Mouse (Mus musculus) heart, embryonic 11.5 days (tissue): Measurements from ENCODE around the gene Igtp. TPM values are rescaled to one million over a fixed set of nuclear protein-coding genes. Genes with fewer than 3 reads are reported as not detected.
"Not testable (repeated sequence)": the region's sequence is repeated elsewhere in the genome, so short reads cannot be mapped to it uniquely, and the experiment has no call there.

ENCODE experiments used
- ATAC-seq: fragments of 200-750 bp; cut with Nextera tagmentation; replicated peaks from 2 replicates; pipeline ENCODE4 v1.8.0; 2017; ENCODE audit warnings: moderate library complexity; ENCODE audit not compliant: insufficient number of reproducible peaks, low FRiP score, low TSS enrichment
- H3K27ac ChIP-seq: fragments of 300-500 bp; sonication (generic); 2 replicates; pipeline ENCODE4 v1.5.1; 2014; ENCODE audit warnings: mild to moderate bottlenecking, low read depth, low read length
- H3K27me3 ChIP-seq: fragments of 300-500 bp; sonication (generic); 2 replicates; pipeline ENCODE4 v1.6.1; 2014; ENCODE audit warnings: mild to moderate bottlenecking, low read length, mixed read lengths; ENCODE audit not compliant: control insufficient read depth, insufficient read depth
- H3K36me3 ChIP-seq: fragments of 300-500 bp; sonication (generic); 2 replicates; pipeline ENCODE4 v1.6.1; 2014; ENCODE audit warnings: mild to moderate bottlenecking, low read length, moderate library complexity, mixed read lengths; ENCODE audit not compliant: control insufficient read depth, insufficient read depth
- H3K4me1 ChIP-seq: fragments of 300-500 bp; sonication (generic); 2 replicates; pipeline ENCODE4 v1.6.1; 2014; ENCODE audit warnings: low read length; ENCODE audit not compliant: control insufficient read depth, insufficient read depth
- H3K4me2 ChIP-seq: fragments of 300-500 bp; sonication (generic); 2 replicates; pipeline ENCODE4 v1.6.1; 2014; ENCODE audit warnings: mild to moderate bottlenecking, moderate library complexity
- H3K4me3 ChIP-seq: fragments of 300-500 bp; sonication (generic); 2 replicates; pipeline ENCODE4 v1.5.1; 2014; ENCODE audit warnings: low read depth, low read length
- H3K9ac ChIP-seq: fragments of 300-500 bp; sonication (generic); 2 replicates; pipeline ENCODE4 v1.6.1; 2014; ENCODE audit warnings: mild to moderate bottlenecking, low read depth, low read length, moderate library complexity
- H3K9me3 ChIP-seq: fragments of 300-500 bp; sonication (generic); replicated peaks from 2 replicates; pipeline ENCODE4 v1.6.1; 2016; ENCODE audit warnings: low read length; ENCODE audit not compliant: control insufficient read depth
- WGBS: fragments of 180-500 bp; shearing (Covaris S2); extraction: QIAGEN DNeasy Blood & Tissue Kit; methylation state at CpG from one replicate; pipeline ENCODE4 v1.1.7; 2014; ENCODE audit not compliant: insufficient replicate concordance; 5-methylcytosine and 5-hydroxymethylcytosine counted together
- polyA plus RNA-seq: library from polyadenylated mRNA; unstranded; fragments of >200 nt; fragmentation: Nextera tagmentation; extraction: Ambion mirVana; gene quantifications from 2 replicates; pipeline ENCODE4 v1.2.1, GENCODE M21; 2014

The Igtp gene
- polyA plus RNA-seq, 1 experiment from 2014 or later = 5.3 TPM

DNA sequence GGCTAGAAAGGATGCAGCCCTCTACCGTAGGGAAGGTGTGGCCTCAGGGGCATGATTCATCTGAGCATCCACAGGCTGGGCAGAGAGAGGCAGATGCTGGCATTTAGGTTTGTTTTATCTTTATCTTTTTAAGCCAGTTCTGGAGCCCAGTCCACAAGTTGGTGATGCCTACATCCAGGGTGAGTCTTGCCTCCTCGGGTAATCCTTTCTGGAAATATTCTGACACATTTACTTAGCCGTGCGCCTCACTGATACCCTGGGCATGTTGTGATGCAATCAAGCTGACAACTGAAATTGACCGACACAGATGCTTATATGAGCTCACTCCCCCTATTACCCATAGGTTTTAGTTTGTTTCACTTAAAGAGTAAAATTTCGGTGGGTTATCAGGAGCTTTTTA is 17.5 kb downstream of the Igtp start:
- 83% methylated on average over 6 of the region's 6 CpGs for whole genome bisulfite sequencing

DNA sequence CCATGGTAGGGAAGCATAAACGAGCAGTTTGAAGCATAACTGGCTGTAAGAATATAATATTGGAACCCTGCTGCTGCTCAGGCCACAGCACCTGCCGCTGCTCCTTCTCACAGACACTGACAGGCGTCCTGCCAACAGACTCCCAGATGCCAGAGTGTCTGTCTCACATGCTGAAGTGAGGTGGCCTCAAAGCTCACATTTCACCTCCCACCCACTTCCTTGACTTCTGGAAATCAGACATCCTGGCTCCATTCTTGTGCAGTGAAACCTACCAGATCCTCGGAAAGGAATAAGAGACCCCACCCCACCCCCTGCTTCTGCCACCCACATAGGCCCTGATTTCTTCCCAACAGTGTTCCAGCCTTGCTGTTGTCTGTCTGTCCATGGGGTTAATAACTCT is 24.4 kb downstream of the Igtp start:
- ATAC-seq = no peak
- peaks cover 11% of the 10 kb centered on the region for H3K4me1 ChIP-seq
- H3K36me3 ChIP-seq = no peaks in the 10 kb centered on the region
- H3K4me3 ChIP-seq = no peak overlapping the region
- H3K27ac ChIP-seq = 0 out of 2 replicates have a peak overlapping the region, but pooled peaks have one; percentile 29
- whole genome bisulfite sequencing = 29% methylated on average over 4 of the region's 4 CpGs
- H3K27me3 ChIP-seq = no peaks in the 10 kb centered on the region
- no peak overlapping the region for H3K4me2 ChIP-seq
- H3K9me3 ChIP-seq = no peaks in the 10 kb centered on the region
- no peak overlapping the region for H3K9ac ChIP-seq

More for the DNA sequence above, 17.5 kb downstream of the Igtp start:
- Histone ChIP-seq H3K4me2 (no peak overlapping the region), H3K27ac (no peak overlapping the region), H3K9ac (no peak overlapping the region), H3K36me3 (no peaks in the 10 kb centered on the region), H3K9me3 (no peaks in the 10 kb centered on the region), H3K27me3 (no peaks in the 10 kb centered on the region), H3K4me1 (0 out of 2 replicates have a peak, but pooled peaks cover 6% of the 10 kb centered on the region), H3K4me3 (no peak overlapping the region)
- ATAC-seq = no peak

DNA sequence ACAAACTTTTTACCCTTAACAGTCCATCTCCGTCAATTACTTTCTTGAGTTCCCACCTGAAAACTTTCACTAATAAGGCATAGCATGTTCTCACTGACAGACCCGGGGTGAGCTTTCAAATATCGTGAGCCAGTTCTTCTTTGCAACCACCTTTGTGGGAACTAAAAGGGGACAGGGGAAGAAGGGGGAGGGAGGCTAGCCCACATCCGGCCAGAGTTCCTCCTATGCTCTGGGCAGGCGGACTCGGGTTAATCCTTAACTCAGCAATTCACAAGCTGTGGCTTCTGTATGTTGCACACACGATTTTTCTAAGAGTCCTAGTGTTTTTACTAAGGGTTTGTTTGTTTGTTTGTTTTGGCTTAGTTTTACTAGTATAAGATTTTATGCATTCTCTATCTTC is 25.0 kb downstream of the Igtp start:
- H3K9ac ChIP-seq = no peak overlapping the region
- ATAC-seq = no peak
- no peaks in the 10 kb centered on the region for H3K36me3 ChIP-seq

DNA sequence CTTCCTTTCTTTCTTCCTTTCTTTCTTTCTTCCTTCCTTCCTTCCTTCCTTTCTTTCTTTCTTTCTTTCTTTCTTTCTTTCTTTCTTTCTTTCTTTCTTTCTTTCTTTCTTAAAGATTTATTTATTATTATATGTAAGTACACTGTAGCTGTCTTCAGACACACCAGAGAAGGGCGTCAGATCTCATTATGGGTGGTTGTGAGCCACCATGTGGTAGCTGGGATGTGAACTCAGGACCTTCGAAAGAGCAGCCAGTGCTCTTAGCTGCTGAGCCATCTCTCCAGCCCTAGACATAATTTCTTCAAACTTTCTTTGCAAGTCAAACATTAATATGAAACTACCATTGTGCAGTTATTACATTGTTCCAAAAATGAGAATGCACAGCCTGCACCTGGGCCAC is 25.5 kb downstream of the Igtp start:
- H3K4me2 ChIP-seq, H3K27me3 ChIP-seq, H3K36me3 ChIP-seq, H3K4me3 ChIP-seq, ATAC-seq, H3K9me3 ChIP-seq, H3K27ac ChIP-seq, H3K9ac ChIP-seq: not testable (repeated sequence)
- 65% methylated on average over 2 of the region's 2 CpGs for WGBS
- H3K4me1 ChIP-seq = peaks cover 11% of the 10 kb centered on the region

More for the DNA sequence above, 25.0 kb downstream of the Igtp start:
- Histone ChIP-seq H3K4me2 (no peak overlapping the region), H3K4me3 (no peak overlapping the region), H3K4me1 (peaks cover 11% of the 10 kb centered on the region), H3K27ac (no peak overlapping the region), H3K27me3 (no peaks in the 10 kb centered on the region), H3K9me3 (no peaks in the 10 kb centered on the region)
- 47% methylated on average over 7 of the region's 7 CpGs for WGBS

DNA sequence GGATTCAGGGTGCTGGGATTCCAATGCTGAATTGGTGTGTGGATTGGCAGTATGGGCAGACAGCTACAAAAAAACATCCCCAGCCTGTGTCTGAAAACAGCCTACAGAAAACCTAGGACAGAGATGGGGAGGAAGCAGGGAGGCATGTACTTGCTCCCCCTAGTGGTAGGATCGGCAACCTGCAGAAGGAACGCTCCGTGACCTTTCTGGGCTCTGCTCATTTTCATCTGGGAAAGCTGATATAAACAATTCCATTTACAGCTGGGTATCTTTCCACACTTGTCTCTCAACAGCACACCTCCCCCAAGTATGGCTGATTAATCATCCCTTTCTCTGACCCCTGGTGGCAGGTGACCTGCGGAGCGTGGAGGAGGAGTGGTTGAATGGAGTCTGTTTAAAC is 26.3 kb downstream of the Igtp start:
- no peaks in the 10 kb centered on the region for H3K9me3 ChIP-seq
- H3K27ac ChIP-seq = no peak overlapping the region
- H3K9ac ChIP-seq = no peak overlapping the region
- peak overlapping the region; percentile 21 for H3K4me2 ChIP-seq
- no peaks in the 10 kb centered on the region for H3K36me3 ChIP-seq
- peaks cover 11% of the 10 kb centered on the region for H3K4me1 ChIP-seq
- 6% methylated on average over 5 of the region's 5 CpGs for WGBS
- 0 out of 2 replicates have a peak, but pooled peaks have one; percentile 39 for ATAC-seq
- no peak overlapping the region for H3K4me3 ChIP-seq
- no peaks in the 10 kb centered on the region for H3K27me3 ChIP-seq

DNA sequence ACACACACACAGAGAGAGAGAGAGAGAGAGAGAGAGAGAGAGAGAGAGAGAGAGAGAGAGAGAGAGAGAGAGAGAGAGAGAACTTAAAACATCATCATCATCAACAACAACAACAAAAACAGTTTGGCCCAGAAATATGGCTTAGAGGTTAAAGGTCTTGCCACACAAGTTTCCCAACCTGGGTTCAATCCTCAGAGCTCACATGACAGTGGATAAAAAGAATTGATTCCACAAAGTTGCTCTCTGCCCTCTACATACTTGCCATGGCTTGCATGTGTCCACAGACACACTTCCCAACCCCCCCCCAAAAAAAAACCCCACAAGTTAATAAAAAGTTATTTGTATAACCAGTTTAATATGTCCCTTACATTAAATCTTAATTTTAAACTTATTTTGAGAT is 27.1 kb downstream of the Igtp start:
- ATAC-seq = no peak
- Histone ChIP-seq H3K9me3 (no peaks in the 10 kb centered on the region), H3K27me3 (no peaks in the 10 kb centered on the region), H3K27ac (no peak overlapping the region), H3K4me1 (peaks cover 11% of the 10 kb centered on the region), H3K4me2 (no peak overlapping the region), H3K36me3 (no peaks in the 10 kb centered on the region), H3K9ac (no peak overlapping the region), H3K4me3 (no peak overlapping the region)

DNA sequence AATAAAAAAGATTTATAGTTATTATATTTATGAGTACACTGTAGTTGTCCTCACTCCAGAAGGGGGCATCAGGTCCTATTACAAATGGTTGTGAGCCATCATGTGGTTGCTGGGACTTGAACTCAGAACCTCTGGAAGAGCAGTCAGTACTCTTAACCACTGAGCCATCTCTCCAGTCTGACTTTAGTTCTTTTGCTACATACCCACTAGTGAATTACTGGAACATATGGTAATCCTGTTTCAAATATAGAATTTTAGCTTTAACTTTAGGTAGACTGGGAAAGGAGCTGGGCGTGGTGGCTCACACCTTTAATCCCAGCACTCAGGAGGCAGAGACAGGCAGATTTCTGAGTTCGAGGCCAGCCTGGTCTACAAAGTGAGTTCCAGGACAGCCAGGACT is 28.7 kb downstream of the Igtp start:
- H3K27me3 ChIP-seq, H3K36me3 ChIP-seq, H3K27ac ChIP-seq, ATAC-seq, H3K4me3 ChIP-seq, H3K9me3 ChIP-seq, H3K4me2 ChIP-seq, H3K9ac ChIP-seq: not testable (repeated sequence)
- WGBS = 77% methylated on average over 2 of the region's 2 CpGs
- H3K4me1 ChIP-seq = peaks cover 11% of the 10 kb centered on the region

DNA sequence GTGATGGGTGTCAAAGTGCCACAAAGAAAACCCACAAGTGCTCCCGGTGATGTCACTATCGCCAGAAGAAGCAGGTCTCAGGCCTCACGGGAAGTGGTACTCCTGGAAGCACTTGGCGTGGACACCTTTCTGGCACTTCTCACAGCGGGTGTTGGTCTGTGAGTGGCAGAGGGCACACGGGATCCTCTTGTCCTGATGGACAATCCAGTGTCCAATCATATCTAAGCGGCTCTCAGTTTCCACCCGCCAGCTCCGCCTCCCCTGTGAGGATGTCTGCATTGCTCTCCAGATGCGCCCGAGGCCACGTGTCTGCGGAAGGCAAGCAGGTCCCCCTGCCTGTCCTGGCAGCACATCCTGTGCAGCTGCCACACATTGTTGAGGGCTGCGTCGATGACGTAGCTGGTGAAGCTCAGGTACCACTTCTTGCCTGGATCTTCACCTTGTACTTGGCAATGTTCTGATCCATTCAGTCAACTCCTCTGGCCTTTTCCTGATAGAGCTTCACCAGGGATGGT is 31.1 kb downstream of the Igtp start:
- no peak for ATAC-seq
- no peak overlapping the region; the same call in 1 of the 2 replicates for H3K4me2 ChIP-seq
- H3K4me1 ChIP-seq = peaks cover 3% of the 10 kb centered on the region; the same call in 1 of the 2 replicates
- 42% methylated on average over 16 of the region's 16 CpGs for WGBS
- H3K36me3 ChIP-seq = no peaks in the 10 kb centered on the region
- no peak overlapping the region for H3K4me3 ChIP-seq
- no peak overlapping the region for H3K9ac ChIP-seq
- no peak overlapping the region for H3K27ac ChIP-seq
- H3K27me3 ChIP-seq = no peaks in the 10 kb centered on the region
- H3K9me3 ChIP-seq = no peaks in the 10 kb centered on the region

DNA sequence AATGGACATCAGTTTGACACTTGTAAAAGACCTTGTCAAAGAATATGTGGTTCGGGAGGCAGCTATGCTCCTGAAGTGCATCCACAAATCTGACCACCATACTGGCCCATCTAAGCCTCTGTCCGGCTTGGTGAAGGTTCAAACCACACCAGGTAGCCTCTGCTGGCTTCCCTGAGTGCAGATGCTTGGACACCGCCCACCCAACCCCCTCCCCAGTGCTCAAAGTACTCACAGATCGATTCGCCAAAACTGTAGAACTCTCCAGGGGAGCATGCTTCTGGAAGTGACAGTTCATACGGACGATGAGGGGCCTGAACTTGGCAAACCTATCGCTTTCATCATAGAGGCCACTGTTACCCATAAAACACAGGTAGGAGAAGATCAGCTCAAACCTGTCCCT is 31.8 kb downstream of the Igtp start:
- no peak overlapping the region for H3K9ac ChIP-seq
- H3K27me3 ChIP-seq = no peaks in the 10 kb centered on the region
- no peak overlapping the region for H3K27ac ChIP-seq
- no peak overlapping the region for H3K4me2 ChIP-seq
- H3K4me1 ChIP-seq = no peaks in the 10 kb centered on the region
- H3K36me3 ChIP-seq = no peaks in the 10 kb centered on the region
- ATAC-seq = no peak
- H3K9me3 ChIP-seq = no peaks in the 10 kb centered on the region
- WGBS = 82% methylated on average over 8 of the region's 8 CpGs
- H3K4me3 ChIP-seq = no peak overlapping the region
